Mouse (Mus musculus) cortical plate, adult 2 months (tissue): ENCODE measurements around the gene Fam131c.

Experiments
- CTCF ChIP-seq: fragments of 200-500 bp; IDR thresholded peaks from 2 replicates; pipeline ENCODE4 v1.5.1; 2011; ENCODE audit warnings: mild to moderate bottlenecking, control low read depth, low read length; ENCODE audit not compliant: insufficient read depth; ENCODE audit errors: extremely low read depth
- POLR2A ChIP-seq: fragments of 200-500 bp; IDR thresholded peaks from 2 replicates; pipeline ENCODE4 v1.6.1; 2011; ENCODE audit warnings: mild to moderate bottlenecking, low read length, control low read depth; ENCODE audit not compliant: insufficient read depth; ENCODE audit errors: extremely low read depth

DNA sequence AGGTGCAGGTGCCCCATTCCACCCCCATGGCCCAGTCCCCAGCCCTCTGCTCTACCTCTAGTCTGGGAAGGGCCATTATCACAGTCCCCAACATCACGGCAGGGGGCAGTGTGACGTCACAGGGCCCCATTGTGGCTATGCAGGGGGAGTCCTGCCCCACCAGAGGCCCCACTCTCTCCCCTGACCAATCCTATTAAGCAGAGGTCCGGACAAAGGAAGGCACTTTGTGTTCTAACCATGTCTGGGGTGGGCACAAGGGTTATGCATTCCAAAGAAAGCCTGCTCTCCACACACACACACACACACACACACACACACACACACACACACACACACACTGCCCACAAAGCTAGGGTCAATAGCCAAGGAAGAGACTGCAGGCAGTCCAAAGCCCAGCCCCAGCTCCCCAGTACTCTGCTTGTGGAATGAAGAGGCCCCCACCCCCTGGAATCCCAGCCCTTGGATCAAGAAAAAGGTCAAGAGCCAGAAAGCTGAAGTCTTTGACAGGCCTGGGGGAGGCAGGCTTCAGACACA is 32.7 kb upstream of the Fam131c start:
- TF ChIP-seq CTCF: no peak
- no peak for TF ChIP-seq POLR2A
